Comparison of ENCODE assay signal across 1 mouse cellular context in genomic region chr10:40249625-40250024, GRCm38 (mm10).
TF ChIP-seq lines count a peak whose summit lies in the region.

No protein-coding gene starts in this region.

TF ChIP-seq in MEL, 35 proteins besides CTCF, POLR2A, EP300 and RAD21 (continued from another document):
- TF ChIP-seq ZKSCAN1 (IDR thresholded peaks at IDR 0.05; ENCODE audit: low read depth, low read length), result no peak
